Mouse (Mus musculus) kidney, postnatal 10 days (tissue): ENCODE measurements at regions not wholly inside any gene's neighbourhood (a gene's known extent, or its start where the extent isn't known, plus 50 kb on each side); places are given as distances from the start of the nearest gene placed in this dataset.
"Not testable (repeated sequence)": the region's sequence is repeated elsewhere in the genome, so short reads cannot be mapped to it uniquely, and the experiment has no call there.

Experiments
- DNase-seq: peaks from one replicate; pipeline ENCODE4 v3.0.0; 2021; ENCODE audit warnings: mixed read lengths

DNA sequence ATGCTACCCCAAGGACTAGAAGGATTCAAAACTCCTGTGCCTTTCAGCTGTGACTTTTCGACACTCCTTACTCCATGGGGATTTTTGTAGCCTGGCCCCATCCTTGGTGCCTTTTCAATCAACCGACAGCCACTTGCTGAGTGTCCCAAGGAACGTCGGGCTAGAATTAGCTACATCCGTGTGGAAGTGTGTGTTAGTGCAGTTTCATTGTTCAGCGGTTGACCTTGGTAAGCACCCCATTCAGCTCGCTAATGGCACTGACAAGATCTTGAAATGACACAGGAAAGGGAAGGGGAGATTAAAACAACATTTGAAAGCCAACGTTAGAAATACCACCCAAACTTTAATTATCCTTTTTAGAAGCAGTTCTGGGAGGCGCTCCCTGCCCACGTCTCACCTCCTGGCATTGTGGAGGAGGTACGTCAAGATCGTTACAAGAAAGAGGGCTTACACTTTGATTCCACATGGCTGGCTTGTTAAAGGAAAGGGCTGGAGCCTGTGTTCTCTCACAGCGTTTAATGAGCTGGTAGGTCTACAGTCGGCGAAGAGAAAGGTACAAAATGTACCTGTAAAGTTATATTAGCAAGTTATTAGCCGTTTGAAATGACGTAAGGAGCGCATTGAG is 536.4 kb downstream of the Fam19a2 start:
- peak; percentile 4 for DNase-seq

DNA sequence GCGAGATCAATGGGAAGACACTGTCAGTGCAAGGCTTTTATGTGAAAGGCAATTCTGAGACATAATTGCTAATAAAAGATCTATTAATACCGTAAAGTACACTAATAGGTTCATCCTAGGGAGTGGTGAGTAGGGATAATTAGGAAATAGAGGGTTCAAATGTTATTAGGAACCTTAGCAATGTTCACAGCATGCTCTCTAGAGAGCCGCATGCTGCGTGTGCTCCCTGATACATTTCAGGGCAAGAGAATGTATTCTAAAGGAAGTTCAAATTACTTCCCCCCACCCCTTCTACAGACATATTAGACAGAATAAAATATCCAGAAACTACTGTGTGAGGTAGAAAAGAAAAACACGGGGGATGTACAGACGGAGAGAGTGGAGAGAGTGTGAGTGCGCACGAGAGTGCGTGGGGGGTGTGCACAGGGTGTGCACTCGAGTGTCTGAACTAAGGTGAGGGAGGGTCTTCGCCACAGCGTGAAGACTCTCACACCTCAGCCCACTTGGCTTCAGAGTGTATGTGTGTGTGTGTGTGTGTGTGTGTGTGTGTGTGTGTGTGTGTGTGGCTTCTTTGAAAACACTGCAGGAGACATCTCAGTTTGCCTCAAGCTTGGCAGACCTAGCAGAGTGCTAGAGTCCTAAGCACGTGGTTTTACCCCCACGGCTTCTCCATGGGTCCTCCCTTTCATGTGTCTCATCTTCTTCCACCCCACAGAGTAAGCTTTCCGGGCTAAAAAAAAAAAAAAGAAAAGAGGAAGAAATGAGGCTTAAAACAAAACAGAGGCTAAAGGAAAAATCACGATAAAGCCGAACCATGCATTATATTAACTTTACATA is 537.1 kb downstream of the Fam19a2 start:
- DNase-seq, result no peak

DNA sequence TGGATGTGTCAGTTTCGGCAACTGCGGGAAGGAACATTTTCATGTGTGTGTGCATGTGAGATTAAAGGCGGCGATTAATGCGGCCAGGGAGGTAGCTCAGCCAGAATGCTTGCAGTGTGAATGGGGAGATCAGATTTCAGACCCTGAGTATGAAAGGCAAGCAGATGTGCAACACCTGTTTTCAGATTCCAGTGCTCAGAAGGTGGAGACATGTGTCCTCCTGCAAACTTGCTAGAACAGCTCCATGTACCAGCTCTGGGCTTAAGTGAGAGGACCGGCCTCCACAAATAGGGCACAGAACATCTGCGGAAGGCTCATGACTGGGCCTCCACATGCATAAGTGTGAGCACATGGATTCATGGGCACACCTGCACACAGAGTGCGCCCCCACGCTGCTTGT is 547.1 kb downstream of the Fam19a2 start:
- no peak for DNase-seq

DNA sequence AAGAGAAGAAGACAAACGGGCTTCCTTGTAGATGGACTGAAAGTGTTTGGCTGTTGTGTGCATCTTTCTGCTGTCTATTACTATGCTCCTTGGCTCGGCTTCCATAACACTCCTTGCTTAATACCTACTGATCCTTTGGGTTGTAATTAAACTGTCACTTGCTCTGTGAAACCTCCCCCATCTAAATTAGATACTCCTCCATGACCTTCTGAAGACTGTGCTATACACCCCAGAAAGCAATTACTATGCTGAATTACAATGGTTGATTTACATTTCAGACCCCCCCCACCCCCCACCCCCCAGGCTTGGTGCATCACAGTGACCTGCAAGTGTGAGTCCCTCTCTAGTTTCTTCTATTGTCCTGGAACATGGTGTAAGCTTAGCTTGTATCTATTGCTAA is 549.3 kb downstream of the Fam19a2 start:
- no peak for DNase-seq

DNA sequence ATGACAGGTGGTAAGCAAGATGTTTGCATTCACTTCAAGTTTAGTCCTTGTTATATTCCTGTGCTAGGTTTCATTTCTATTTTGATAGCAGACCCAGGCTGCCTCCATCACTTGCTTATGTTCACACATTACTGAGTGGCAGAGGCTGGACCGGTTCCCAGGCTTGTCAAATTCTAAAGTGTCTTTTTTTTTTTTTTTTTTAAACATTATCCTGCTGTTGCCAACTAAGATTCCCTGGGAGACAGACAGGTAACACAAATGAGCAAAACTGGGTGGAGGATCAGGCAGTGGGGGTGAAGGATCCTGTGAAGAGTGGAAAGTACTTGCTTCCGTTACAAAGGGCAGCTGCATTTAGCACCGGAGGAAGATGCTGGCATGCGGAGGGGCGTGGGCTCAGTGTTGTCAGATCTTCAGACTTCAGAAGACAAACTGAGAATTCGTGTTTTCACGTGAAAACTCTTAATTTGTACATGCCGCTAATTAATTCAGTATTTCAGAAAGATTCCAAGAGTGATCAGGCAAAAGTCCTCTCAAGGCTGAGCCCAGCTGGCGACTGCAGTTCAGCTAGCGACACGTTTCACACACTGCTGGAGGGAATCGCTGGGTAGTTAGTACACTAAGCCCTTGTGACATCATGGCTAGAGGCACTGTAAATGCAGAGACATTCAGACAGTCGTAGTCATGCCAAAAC is 576.4 kb downstream of the Fam19a2 start:
- no peak for DNase-seq

DNA sequence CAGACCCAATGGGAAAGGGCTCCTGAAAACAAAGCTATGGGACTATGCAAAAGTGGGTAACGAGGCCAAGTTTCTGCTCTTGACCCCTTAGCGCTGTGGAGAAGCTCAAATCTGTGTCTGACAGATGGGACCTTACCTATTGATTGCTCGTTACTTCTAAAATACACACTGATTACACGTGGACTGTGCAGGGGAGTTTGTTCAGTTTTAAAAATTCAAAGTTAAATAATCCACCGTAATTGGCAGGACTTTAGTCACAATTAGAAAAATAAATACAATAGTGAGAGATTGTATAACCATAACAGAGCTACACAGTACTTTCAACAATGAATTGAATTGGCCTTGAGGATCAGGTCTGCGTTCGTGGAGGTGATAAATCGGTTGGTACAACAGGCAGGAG is 578.3 kb downstream of the Fam19a2 start:
- DNase-seq, result no peak

DNA sequence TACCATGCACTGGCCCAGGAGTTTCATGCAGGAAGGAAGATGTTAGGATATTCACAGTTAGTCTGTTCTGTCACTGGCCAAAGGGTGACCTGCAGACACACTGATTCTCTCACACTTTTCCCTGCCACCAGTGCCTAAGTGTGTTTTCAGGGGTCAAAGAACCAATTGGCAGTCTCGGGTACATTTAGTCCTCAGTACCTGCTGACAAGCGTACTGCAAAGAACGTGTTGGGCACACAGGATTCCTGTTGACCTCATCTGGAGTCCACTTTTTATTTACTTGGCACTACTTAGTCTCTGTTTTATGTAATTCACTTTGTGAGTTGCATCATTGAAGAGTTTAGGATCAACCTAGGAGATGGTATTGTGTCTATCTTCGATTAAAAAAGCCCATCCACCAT is 579.8 kb downstream of the Fam19a2 start:
- no peak for DNase-seq

DNA sequence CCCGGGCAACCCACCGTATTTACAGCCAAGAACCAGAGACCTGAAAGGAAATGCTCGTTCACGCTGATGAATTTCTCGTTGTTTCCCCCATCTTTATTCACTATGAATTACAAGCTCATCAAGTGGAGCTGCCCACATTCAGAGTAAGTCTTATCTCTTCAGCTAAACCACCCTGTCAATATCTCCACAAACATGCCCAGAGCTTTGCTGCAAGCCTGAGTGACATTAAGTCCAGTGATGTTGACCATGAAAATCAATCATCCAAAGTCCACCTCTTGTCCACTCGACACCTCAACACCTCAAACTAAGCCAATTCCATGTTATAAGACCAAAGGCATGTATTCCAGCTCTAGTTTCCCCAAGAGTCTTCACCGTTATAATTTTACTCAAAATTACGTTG is 582.8 kb downstream of the Fam19a2 start:
- DNase-seq, result no peak

DNA sequence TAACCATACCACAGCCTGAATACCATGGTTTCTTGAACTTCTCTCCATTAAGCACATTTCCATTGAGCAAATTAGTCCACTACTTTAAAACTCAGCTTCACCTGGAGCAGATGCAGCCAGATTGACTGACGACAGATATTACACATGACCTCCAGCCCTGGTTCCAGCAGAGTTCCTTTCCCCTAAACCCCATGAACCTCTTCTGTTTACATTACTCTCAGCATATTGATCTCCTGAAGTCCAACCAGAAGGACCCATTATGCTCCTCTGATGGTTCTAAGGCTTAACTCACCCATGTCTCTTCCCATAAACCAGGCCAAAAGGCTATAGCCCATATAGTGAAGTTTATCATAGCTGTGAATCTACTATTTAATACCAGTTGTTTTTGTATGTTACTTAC is 584.8 kb downstream of the Fam19a2 start:
- DNase-seq, result no peak

DNA sequence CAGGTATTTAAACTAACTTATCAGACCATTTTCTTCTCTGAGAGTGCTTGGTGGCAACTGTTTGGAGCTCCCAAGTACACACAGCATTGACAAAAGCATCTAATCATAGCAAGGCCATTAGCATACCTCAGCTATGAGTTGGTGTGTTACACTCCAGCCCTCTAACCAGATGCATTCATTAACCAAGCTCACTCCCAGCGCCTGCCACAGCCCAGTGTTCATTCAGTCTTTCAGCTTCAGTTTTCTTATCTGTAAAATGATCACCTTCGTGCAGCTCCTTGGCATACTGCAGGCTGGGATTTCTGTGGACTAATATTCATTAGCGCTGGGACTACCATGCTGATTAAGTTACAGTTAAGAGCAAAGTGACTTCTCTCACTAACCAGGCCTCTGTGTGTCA is 611.7 kb downstream of the Fam19a2 start:
- DNase-seq, result peak; percentile 15

DNA sequence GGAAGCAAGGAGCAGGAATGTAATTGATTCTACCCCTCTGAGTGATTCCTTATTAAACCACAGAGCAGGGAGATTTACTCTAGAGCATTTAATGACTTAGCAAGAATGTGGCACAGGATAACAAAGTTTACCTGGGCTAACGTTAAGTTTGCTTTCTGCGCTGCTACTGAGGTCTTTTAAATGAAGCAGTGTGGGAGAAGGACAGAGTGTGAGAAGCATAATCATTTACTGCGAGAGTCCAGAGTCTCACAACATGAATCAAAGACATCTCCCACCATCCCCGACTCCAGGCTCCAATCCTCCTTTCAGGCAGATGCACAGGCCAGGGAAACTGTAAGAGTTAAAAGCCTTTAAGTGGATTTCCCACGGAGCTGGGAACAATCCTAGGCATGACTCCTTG is 612.1 kb downstream of the Fam19a2 start:
- no peak for DNase-seq

DNA sequence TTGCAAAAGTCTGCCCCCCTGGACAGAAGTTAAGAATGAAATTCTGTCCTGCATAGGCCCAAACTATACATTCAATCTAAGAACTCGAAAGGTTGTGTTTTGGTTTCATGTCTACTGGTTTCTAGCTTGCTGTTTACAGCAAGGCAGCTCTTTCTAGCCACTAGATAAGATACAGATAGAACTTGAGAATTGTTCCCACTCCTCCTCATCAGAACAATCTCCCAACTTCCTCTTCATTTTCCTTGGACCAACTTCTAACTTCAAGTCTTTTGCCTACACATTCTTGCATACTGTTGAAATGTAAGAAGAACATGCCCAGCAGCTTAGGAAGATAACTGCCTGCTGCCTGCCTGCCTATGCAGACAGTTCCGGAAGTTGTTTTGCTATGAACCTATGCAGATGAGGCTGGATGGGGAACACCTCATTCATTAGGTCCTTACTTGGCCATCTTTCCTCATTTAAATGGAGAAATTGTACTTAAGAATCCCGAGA is 624.9 kb downstream of the Fam19a2 start:
- no peak for DNase-seq

DNA sequence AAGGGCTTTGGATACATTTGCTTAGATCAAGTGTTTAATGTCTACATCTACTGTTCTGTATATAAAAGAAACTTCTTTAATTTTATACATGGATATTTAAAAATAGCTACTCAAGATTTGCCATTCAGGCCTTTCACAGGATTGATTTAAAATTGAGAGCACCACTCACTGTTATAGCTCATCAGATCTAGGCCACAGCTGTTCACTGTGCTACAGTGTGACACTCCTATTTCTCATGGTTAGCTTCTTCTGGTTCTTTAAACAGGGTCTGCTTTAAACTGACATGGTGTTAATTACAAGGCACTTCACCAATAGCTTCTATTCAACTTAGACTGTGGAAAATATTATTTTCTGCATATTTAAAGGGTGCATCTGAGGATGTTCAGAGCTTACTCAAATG is 655.3 kb downstream of the Fam19a2 start:
- DNase-seq, result no peak

DNA sequence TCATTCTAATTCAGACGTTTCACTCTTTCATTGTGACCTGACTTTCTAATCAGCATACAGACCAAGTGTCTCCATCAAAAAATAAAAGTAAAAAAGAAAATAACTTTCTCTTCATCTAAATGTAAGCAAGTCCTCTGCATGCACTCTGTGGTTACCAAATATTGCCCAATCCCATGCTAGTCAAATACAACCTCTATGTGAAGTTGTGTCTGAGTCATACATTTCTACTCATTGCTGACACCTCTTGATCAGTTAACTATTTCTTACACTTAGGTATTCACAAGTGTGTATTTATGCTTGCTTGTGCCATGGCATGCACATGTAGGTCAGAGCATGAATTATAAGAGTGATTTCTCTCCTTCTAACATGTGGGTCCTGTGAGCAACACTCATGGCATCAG is 666.2 kb downstream of the Fam19a2 start:
- no peak for DNase-seq

DNA sequence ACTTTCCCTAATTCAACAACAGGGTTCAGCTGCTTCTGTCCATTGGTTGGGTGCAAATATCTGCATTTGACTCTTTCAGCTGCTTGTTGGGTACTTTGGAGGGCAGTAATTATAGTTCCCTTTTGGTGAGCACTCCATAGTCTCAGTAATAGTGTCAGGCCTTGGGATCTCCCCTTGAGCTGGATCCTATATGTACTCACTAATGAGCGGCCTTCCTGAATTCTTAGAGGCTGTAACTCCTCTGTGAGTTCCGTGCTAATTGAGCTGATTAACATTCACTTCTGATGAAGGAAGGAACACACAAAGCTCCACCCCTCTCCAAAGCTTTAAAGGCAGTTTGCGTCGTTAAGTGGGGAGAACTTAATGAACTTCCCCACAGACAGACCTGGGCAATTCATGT is 674.9 kb downstream of the Fam19a2 start:
- not testable (repeated sequence) for DNase-seq
